In the genomic region with DNA sequence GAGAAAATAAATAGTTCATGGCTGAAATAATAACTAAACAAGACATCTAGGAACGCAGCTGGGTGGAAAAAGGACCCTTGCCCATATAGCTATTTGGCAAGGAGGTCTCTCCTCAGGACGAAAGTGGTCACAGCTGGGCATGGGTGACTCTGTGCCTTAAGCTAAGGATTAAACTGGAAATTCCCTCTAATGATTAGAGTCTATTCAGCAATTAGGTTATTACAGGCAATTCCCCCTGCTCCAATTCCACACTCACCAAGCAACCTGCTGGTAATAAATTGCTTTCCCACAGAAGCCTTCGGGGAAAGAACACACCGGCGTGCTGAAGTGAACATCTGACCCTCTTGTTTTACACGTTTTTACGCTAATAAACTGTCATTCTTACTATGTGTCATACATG, we compare ENCODE assay signal across 13 mouse cellular contexts. TPM values are rescaled to one million over a fixed set of nuclear protein-coding genes. Genes with fewer than 3 reads are reported as not detected.
"Had no signal": no experiment of that assay in that cellular context is flagged by ENCODE, and none has a peak within 500 bp of the region (broad histone marks: within the 10 kb centered on the region; RNA-seq: fewer than 3 reads in every experiment).

No protein-coding gene starts in this region.

- H3K4me2 ChIP-seq: liver, embryonic 11.5 days; liver, embryonic 15.5 days; lung, embryonic 14.5 days; midbrain, embryonic 15.5 days had no signal

- ATAC-seq: intestine, postnatal 0 days; midbrain, embryonic 15.5 days had no signal

- H3K9ac ChIP-seq: liver, embryonic 15.5 days; lung, embryonic 14.5 days; midbrain, embryonic 15.5 days had no signal

- H3K4me3 ChIP-seq: left cerebral cortex, adult 2 months; limb, embryonic 10.5 days; liver, embryonic 15.5 days; midbrain, embryonic 15.5 days had no signal

- H3K9me3 ChIP-seq: limb, embryonic 10.5 days; liver, embryonic 15.5 days; midbrain, embryonic 15.5 days had no signal

- H3K27me3 ChIP-seq: liver, embryonic 15.5 days; midbrain, embryonic 15.5 days had no signal

- DNase-seq: kidney, adult 8-10 months; kidney, postnatal 25 days; lung, embryonic 14.5 days; lung, postnatal 14 days; right cerebral cortex, postnatal 4 days; spleen, adult 18-20 months had no signal

- H3K36me3 ChIP-seq: limb, embryonic 10.5 days; liver, embryonic 15.5 days; midbrain, embryonic 15.5 days had no signal

- H3K4me1 ChIP-seq: limb, embryonic 10.5 days; liver, embryonic 15.5 days; midbrain, embryonic 15.5 days had no signal

- H3K27ac ChIP-seq: left cerebral cortex, adult 2 months; limb, embryonic 10.5 days; liver, embryonic 15.5 days; midbrain, embryonic 15.5 days had no signal

RNA-seq across cellular contexts. Expression of a gene that starts 5.2 kb away (rescaled TPM):
- total RNA-seq: layer of hippocampus, postnatal 25 days had no signal
